Mouse (Mus musculus) G1E (cell line): ENCODE results near the gene Atp1b3.

ENCODE experiments used
- CTCF ChIP-seq: IDR thresholded peaks from 2 replicates; pipeline ENCODE4 v1.5.1; 2012; ENCODE audit warnings: low read depth, low read length, inconsistent platforms, mixed read lengths
- POLR2AphosphoS5 ChIP-seq: IDR thresholded peaks from 2 replicates; pipeline ENCODE4 v1.6.1; 2012; ENCODE audit warnings: low read depth, low read length, inconsistent platforms; ENCODE audit not compliant: insufficient replicate concordance
- TAL1 ChIP-seq: conservative IDR thresholded peaks from 2 replicates; pipeline ENCODE4 v1.6.1; 2012; ENCODE audit warnings: low read depth, low read length, inconsistent platforms, mixed read lengths

DNA sequence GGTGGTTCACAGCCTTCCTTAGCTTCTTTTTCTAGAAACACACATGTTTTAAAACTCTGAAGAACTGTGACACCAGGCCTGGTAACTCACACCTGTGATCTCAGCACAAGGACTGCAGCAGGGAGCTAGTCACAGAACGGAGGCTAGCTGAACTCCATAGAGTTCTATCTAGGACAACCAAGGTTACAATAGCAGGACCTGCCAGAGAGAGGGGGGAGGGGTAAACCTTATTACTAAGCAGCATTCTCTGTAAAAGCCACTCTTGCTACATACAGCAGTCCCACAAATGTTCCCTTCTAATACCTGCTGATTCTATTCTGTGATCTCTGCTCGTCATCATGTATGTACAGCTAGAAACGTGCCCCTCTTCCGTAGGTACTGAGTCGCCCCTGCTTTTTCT, 15.4 kb downstream of the Atp1b3 start:
- TF ChIP-seq CTCF = no peak
- no peak for TF ChIP-seq POLR2AphosphoS5
- TF ChIP-seq TAL1 = no peak
